Mouse (Mus musculus) megakaryocyte, embryonic 14.5 days (primary cell): ENCODE results near the gene Astn1.

Experiments used
- FLI1 ChIP-seq: IDR thresholded peaks from 2 replicates; pipeline ENCODE4 v1.6.1; 2012; ENCODE audit warnings: low read length, inconsistent platforms, mixed read lengths
- GATA1 ChIP-seq: IDR thresholded peaks from 3 replicates; pipeline ENCODE4 v1.6.1; 2012; ENCODE audit warnings: mixed read lengths, low read length, inconsistent platforms, borderline replicate concordance

DNA sequence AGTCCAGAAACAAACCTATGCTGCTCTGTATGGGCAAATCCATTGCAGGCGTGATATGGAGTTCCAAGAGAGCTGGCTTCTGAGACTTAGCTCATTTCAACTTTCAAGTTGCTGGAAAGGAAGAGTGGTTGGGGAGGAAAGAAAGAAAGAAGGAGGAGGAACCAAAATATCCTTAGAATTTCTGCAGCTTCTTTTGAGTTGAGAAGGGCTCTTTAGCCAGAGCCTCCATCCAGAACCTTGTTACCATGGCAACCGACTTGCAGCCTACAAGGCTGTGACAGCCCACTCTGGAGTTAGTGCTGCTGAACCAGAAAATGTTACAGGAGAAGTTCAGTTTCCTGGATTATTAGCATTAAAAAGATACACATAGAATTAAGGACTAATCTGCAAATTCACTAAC is 46.1 kb downstream of the Astn1 start:
- TF ChIP-seq GATA1 (no peak), FLI1 (no peak)
